Mouse (Mus musculus): ENCODE results near the gene Scamp4. TPM values are rescaled to one million over a fixed set of nuclear protein-coding genes. Genes with fewer than 3 reads are reported as not detected.

Gene Scamp4
- polyA plus RNA-seq, 1 experiment from 2014 or later: 68.7 TPM

DNA sequence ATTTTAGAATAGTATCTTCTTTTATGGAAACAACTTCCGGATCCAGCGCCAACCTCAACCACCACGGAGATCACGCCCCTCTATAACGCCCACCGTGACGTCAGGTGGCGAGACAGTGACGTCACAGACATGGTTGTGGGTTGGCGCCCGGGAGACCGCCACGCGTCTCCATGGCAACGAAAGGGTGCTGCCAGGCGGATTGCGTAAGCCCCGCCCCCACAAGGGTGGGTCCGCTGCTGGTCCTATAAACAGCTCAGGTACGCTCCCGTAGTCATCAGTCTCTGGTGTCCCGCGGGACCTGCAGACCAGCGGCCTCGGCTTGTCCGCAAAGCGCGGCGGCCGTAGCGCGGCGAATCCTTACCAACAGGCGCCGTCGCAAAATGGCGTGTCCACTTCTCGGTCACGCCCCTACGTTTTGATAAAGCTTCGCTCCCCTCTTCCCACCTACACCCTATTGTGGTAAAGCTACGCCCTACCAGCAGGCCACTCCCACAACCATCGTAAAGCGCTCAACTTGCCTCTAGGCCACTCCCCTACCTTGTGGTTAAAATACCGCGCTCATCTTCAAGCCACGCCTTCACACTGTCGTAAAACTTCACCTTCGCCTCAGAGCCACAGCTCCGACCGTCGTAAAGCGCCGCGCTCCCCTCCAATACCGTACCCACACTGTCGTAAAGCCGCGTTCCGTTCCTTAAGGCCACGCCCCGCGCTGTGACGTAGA lies 19.4 kb downstream of the Scamp4 start:
- Histone ChIP-seq H3K4me3 (ENCODE audit: low read depth, low read length) (peak overlapping the region; percentile 85), H3K27ac (ENCODE audit: low read depth, low read length) (peak overlapping the region; percentile 94), H3K9ac (ENCODE audit: low read depth, low read length) (peak overlapping the region; percentile 91), H3K9me3 (ENCODE audit: control insufficient read depth, low read length) (no peaks in the 10 kb centered on the region), H3K27me3 (ENCODE audit: control insufficient read depth, insufficient read depth, low read length) (no peaks in the 10 kb centered on the region), H3K4me2 (replicated peaks; ENCODE audit: low read depth, low read length) (peak overlapping the region; percentile 97), H3K36me3 (ENCODE audit: control insufficient read depth, insufficient read depth, low read length) (no peaks in the 10 kb centered on the region), H3K4me1 (replicated peaks; ENCODE audit: control insufficient read depth, insufficient read depth, low read length) (peaks cover 6% of the 10 kb centered on the region)
- under 1% methylated on average over 64 of the region's 64 CpGs for WGBS
- ATAC-seq (ENCODE audit: low FRiP score): peak; percentile 96
- DNase-seq (ENCODE audit: low spot score): peak; percentile 100

DNA sequence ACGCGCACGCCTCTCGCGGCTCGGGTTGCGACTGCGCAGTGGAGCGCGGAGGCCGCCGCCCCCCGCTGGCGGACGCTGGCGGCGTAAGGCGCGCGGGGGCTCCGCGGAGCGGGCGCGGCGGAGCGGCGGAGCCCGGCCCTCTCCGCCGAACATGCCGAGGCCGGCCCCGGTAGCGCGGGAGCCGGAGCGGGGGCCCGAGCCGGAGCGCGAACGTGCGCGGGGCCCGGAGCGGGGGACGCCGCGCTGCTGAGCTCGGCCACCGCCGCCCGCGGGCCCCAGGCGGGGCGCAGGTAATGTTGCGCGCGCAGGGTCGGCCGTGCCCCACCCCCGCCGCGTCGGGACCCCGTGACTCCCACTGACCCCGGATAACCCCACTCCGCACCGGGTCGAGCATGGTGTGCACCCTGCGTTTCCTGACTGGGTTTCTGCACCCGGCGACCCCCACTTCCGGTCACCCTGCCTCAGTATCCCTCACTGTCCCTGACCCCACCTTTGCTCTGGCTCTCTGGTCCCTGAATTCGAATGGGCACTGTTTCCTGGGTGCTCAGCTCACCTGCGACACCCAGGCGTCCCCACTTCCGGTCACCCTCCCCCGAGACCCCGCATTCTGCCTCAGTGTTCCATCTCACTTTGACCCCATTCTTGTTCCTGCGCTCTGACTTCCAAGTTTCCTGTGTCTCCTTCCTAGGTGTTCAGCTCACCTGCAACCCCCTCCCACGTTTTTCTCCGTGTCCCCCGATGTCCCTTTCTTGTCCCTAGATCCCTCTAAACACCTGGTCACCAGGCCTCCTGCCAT lies 20.2 kb downstream of the Scamp4 start, which contains the start of gene Csnk1g2:
Csnk1g2 (plus strand) TSS at position 178 of the 796 bp plus-strand sequence.
- ATAC-seq (ENCODE audit: low FRiP score) (no peak; the same call in none of the 2 replicates), DNase-seq (ENCODE audit: low spot score) (no peak)
- peak within 1 kb of the TSS; percentile 97 for H3K4me2 ChIP-seq (replicated peaks; ENCODE audit: low read depth, low read length)
- H3K4me1 ChIP-seq (replicated peaks; ENCODE audit: control insufficient read depth, insufficient read depth, low read length): peaks cover 6% of the 10 kb centered on the region
- peak within 1 kb of the TSS; percentile 85 for H3K4me3 ChIP-seq (ENCODE audit: low read depth, low read length)
- H3K27me3 ChIP-seq (ENCODE audit: control insufficient read depth, insufficient read depth, low read length): no peaks in the 10 kb centered on the region
- no peaks in the 10 kb centered on the region for H3K9me3 ChIP-seq (ENCODE audit: control insufficient read depth, low read length)
- WGBS: under 1% methylated on average over 81 of the region's 85 CpGs
- H3K9ac ChIP-seq (ENCODE audit: low read depth, low read length): peak within 1 kb of the TSS; percentile 91
- H3K27ac ChIP-seq (ENCODE audit: low read depth, low read length): peak within 1 kb of the TSS; percentile 94
- H3K36me3 ChIP-seq (ENCODE audit: control insufficient read depth, insufficient read depth, low read length): no peaks in the 10 kb centered on the region

DNA sequence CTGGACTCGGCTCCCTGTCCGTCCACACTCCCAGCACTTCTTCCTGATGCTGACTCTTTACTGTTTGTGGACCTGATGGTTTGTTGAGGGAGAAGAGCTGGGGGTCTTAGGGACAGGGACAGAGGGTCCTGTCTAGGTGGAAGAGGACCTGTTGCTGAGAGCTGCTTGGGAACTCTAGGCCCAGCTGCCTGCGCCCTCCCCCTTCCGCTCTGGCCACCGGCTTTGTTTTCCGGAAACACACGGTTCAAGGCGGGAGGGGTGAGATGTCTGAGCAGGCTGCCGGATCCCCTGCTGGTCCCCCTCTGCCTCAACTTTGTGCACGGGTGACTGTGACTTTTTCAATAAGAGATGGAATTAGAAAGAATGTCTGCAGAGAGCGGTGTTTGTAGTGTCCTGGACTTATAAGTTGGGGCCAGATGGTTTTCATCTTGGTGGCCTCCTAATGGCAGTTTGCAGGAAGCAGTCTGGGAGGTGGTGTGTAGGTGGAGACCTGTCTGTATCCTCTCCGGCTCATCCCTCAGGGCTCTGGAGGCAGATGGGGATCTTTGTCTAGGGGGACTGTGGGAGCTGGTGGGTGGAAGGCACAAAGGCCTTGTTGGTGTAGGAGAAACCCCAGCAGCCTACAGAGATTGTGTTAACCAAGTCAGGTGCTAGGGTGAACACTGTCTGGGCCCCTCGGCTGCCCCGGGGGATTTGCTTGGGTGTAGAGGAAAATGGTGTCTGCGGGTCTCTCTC lies 21.0 kb downstream of the Scamp4 start:
- Histone ChIP-seq H3K9ac (ENCODE audit: low read depth, low read length) (peak overlapping the region; percentile 91), H3K27me3 (ENCODE audit: control insufficient read depth, insufficient read depth, low read length) (no peaks in the 10 kb centered on the region), H3K4me2 (replicated peaks; ENCODE audit: low read depth, low read length) (peak overlapping the region; percentile 97), H3K4me3 (ENCODE audit: low read depth, low read length) (peak overlapping the region; percentile 85), H3K9me3 (ENCODE audit: control insufficient read depth, low read length) (no peaks in the 10 kb centered on the region), H3K36me3 (ENCODE audit: control insufficient read depth, insufficient read depth, low read length) (no peaks in the 10 kb centered on the region), H3K27ac (ENCODE audit: low read depth, low read length) (peak overlapping the region; percentile 94), H3K4me1 (replicated peaks; ENCODE audit: control insufficient read depth, insufficient read depth, low read length) (peaks cover 6% of the 10 kb centered on the region)
- WGBS: 16% methylated on average over 15 of the region's 15 CpGs
- ATAC-seq (ENCODE audit: low FRiP score): no peak
- peak; percentile 62 for DNase-seq (ENCODE audit: low spot score)

DNA sequence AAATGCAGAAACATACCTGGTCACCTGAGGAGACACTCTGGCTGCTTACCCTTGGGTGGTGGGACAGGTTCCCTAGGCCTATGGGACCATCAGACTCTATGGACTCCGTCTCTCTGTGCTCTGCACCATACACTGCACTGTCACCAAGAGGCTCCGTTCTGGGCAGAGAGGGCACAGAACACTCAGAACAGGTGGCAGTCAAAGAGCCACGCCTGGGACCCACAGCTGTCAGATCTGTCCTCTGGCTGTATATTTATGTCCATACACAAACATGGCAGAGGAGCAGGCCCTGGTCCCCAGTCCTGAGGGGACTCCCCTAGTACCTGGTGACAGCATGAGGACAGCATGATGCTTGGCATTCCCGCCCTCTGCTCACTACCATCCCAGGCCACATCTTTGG lies 23.1 kb downstream of the Scamp4 start:
- H3K4me3 ChIP-seq (ENCODE audit: low read depth, low read length): no peak overlapping the region
- peaks cover 8% of the 10 kb centered on the region for H3K4me1 ChIP-seq (replicated peaks; ENCODE audit: control insufficient read depth, insufficient read depth, low read length)
- H3K9me3 ChIP-seq (ENCODE audit: control insufficient read depth, low read length): no peaks in the 10 kb centered on the region

DNA sequence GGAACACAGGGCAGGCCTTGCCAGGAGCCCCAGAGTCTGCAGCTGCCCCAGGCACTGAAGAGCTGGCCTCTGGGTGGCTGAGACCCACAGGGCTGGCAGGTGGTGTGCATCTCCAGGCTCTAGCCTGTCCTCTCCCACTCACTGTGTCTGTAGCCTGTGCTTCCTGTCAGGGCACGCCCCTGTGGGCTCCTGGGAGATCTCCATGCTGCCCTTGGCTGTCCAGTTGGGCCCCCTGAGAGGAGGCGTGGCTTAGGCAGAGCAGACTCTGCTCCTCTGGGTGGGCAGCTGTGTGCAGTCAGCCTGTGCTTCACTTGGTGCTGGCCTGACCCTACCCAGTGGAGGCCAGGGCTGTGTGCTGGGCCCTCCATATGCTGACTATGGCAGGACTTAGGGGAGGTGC lies 25.0 kb downstream of the Scamp4 start:
- DNase-seq (ENCODE audit: low spot score) (peak; percentile 8), ATAC-seq (ENCODE audit: low FRiP score) (no peak)
- 73% methylated on average over 2 of the region's 2 CpGs for WGBS
- no peaks in the 10 kb centered on the region for H3K36me3 ChIP-seq (ENCODE audit: control insufficient read depth, insufficient read depth, low read length)
- no peaks in the 10 kb centered on the region for H3K27me3 ChIP-seq (ENCODE audit: control insufficient read depth, insufficient read depth, low read length)
- peaks cover 8% of the 10 kb centered on the region for H3K4me1 ChIP-seq (replicated peaks; ENCODE audit: control insufficient read depth, insufficient read depth, low read length)
- H3K9ac ChIP-seq (ENCODE audit: low read depth, low read length): no peak overlapping the region
- H3K4me3 ChIP-seq (ENCODE audit: low read depth, low read length): no peak overlapping the region
- H3K4me2 ChIP-seq (replicated peaks; ENCODE audit: low read depth, low read length): no peak overlapping the region
- H3K9me3 ChIP-seq (ENCODE audit: control insufficient read depth, low read length): no peaks in the 10 kb centered on the region
- no peak overlapping the region for H3K27ac ChIP-seq (ENCODE audit: low read depth, low read length)

More for the DNA sequence above, 23.1 kb downstream of the Scamp4 start:
- no peak for ATAC-seq (ENCODE audit: low FRiP score)
- Histone ChIP-seq H3K27ac (ENCODE audit: low read depth, low read length) (no peak overlapping the region), H3K4me2 (replicated peaks; ENCODE audit: low read depth, low read length) (no peak overlapping the region), H3K36me3 (ENCODE audit: control insufficient read depth, insufficient read depth, low read length) (no peaks in the 10 kb centered on the region), H3K27me3 (ENCODE audit: control insufficient read depth, insufficient read depth, low read length) (no peaks in the 10 kb centered on the region), H3K9ac (ENCODE audit: low read depth, low read length) (no peak overlapping the region)
- 86% methylated on average over 4 of the region's 4 CpGs for WGBS
- no peak for DNase-seq (ENCODE audit: low spot score)

DNA sequence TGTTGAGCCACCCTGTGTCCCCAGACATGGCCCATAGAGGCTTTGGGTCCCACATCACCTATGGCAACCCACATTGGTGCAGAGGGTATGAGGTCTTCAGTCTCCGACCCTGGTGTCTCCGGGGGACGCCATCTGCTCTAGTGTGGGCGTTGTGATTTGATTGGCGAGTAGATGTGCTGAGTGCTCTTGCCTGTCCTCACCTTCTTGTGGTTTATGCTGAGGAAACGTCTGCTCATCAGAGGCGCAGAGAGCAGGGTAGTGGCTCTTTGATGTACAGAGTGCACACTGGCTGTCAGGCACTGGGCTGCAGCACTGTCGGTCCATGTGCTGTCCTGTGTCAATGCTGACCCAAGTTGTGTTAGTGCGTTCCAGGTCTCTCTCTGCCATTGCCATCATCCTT lies 26.3 kb downstream of the Scamp4 start:
- H3K4me3 ChIP-seq (ENCODE audit: low read depth, low read length): no peak overlapping the region
- H3K4me1 ChIP-seq (replicated peaks; ENCODE audit: control insufficient read depth, insufficient read depth, low read length): peaks cover 7% of the 10 kb centered on the region
- no peaks in the 10 kb centered on the region for H3K36me3 ChIP-seq (ENCODE audit: control insufficient read depth, insufficient read depth, low read length)
- ATAC-seq (ENCODE audit: low FRiP score) (no peak), DNase-seq (ENCODE audit: low spot score) (no peak)
- WGBS: 85% methylated on average over 9 of the region's 9 CpGs
- H3K9ac ChIP-seq (ENCODE audit: low read depth, low read length): no peak overlapping the region
- H3K27me3 ChIP-seq (ENCODE audit: control insufficient read depth, insufficient read depth, low read length): no peaks in the 10 kb centered on the region
- no peaks in the 10 kb centered on the region for H3K9me3 ChIP-seq (ENCODE audit: control insufficient read depth, low read length)
- no peak overlapping the region for H3K4me2 ChIP-seq (replicated peaks; ENCODE audit: low read depth, low read length)
- no peak overlapping the region for H3K27ac ChIP-seq (ENCODE audit: low read depth, low read length)

DNA sequence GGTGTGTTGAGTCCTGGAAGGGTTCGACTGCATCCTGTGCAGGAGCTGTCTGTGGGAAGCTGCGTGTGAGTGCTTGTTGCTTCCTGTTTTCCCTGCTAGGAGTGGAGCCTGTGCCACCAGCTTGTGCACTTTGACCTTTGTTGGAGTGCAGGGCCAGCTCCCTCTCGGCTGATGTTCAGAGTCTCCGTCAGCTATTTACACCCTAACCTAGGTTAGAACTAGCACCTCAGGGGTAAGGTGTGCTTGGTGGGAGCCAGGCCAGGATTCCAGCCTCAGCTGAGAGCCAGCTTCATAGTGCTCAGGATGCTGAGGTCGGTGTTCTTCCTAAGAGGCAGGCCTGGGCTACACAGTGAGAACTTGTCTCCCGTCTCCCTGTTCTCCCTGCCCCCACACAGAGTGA lies 32.7 kb downstream of the Scamp4 start:
- Histone ChIP-seq H3K4me1 (replicated peaks; ENCODE audit: control insufficient read depth, insufficient read depth, low read length) (no peaks in the 10 kb centered on the region), H3K27ac (ENCODE audit: low read depth, low read length) (no peak overlapping the region), H3K36me3 (ENCODE audit: control insufficient read depth, insufficient read depth, low read length) (peaks cover 23% of the 10 kb centered on the region), H3K4me2 (replicated peaks; ENCODE audit: low read depth, low read length) (no peak overlapping the region), H3K9ac (ENCODE audit: low read depth, low read length) (no peak overlapping the region), H3K27me3 (ENCODE audit: control insufficient read depth, insufficient read depth, low read length) (no peaks in the 10 kb centered on the region), H3K4me3 (ENCODE audit: low read depth, low read length) (no peak overlapping the region), H3K9me3 (ENCODE audit: control insufficient read depth, low read length) (no peaks in the 10 kb centered on the region)
- 88% methylated on average over 6 of the region's 6 CpGs for WGBS
- DNase-seq (ENCODE audit: low spot score): no peak
- ATAC-seq (ENCODE audit: low FRiP score): no peak

DNA sequence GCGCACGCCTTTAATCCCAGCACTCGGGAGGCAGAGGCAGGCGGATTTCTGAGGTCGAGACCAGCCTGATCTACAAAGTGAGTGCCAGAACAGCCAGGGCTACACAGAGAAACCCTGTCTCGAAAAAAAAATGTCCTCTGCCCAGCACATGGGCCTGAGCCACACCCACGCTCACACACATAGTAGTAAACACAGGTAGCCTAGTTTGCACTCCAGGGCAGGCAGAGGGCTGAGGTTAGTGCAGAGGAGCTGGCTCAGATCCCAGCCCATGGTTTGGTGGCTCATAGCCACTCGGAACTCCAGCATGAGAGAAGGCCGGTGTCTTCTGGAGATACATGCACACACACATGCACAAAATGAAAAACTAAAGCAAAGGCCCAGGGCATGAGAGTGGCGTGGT lies 44.3 kb downstream of the Scamp4 start:
- ATAC-seq (ENCODE audit: low FRiP score): no peak
- DNase-seq (ENCODE audit: low spot score): no peak
- H3K4me1 ChIP-seq (replicated peaks; ENCODE audit: control insufficient read depth, insufficient read depth, low read length): no peaks in the 10 kb centered on the region
- H3K4me3 ChIP-seq (ENCODE audit: low read depth, low read length): no peak overlapping the region
- H3K4me2 ChIP-seq (replicated peaks; ENCODE audit: low read depth, low read length): no peak overlapping the region
- peaks cover 9% of the 10 kb centered on the region; the same call in 1 of the 2 replicates for H3K36me3 ChIP-seq (ENCODE audit: control insufficient read depth, insufficient read depth, low read length)
- no peak overlapping the region for H3K27ac ChIP-seq (ENCODE audit: low read depth, low read length)
- 97% methylated on average over 10 of the region's 10 CpGs for WGBS
- no peaks in the 10 kb centered on the region for H3K27me3 ChIP-seq (ENCODE audit: control insufficient read depth, insufficient read depth, low read length)
- H3K9ac ChIP-seq (ENCODE audit: low read depth, low read length): no peak overlapping the region
- no peaks in the 10 kb centered on the region for H3K9me3 ChIP-seq (ENCODE audit: control insufficient read depth, low read length)
